Mouse (Mus musculus): ENCODE data around the gene Sp100.

Sp100 gene

DNA sequence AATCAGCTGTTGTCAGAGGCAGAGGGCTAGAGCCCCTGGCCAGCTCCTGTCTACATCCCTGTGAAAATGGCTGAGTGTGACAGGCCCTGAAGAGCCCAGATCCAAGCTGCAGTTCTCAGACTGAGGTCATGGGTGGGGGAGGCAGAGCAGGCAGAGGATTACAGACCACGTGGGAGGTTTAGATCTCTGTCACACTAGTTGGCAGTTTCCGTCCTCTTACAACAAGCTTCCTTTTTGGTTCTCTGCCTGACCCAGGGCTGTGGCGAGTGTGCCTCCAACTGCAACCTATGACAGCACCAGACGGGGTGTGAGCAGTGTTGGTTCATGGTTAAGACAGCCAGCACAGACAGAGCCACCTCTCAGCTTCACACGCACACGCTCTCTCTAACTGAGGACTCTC lies 101.7 kb downstream of the Sp100 start:
- peak; percentile 8 to 30 for DNase-seq

- no peak for DNase-seq
Observed at GRCm38 (mm10) chr1:85751932-85752680, 102.3 kb downstream of the Sp100 start.

GRCm38 (mm10) chr1:85757531-85758230 lies 107.9 kb downstream of the Sp100 start:
- no peak for DNase-seq

GRCm38 (mm10) chr1:85758231-85758968 lies 108.6 kb downstream of the Sp100 start:
- peak; percentile 55 to 65 for DNase-seq

DNA sequence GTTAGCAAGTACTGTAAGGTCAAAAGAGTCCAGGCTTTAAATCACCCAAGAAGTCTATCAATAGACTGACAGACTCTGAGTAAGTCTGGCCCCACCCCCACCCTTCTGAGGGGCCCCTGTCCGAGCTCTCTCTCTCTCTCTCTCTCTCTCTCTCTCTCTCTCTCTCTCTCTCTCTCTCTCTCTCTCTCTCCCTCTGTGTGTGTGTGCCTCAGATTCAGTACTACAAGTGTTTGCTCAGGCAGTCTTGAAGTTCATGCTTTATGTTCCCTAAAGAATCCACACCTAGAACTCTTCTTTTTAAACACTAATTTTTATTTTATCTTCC lies 109.1 kb downstream of the Sp100 start:
- DNase-seq = no peak
